Comparison of ENCODE assay signal across 15 mouse cellular contexts in the genomic region with DNA sequence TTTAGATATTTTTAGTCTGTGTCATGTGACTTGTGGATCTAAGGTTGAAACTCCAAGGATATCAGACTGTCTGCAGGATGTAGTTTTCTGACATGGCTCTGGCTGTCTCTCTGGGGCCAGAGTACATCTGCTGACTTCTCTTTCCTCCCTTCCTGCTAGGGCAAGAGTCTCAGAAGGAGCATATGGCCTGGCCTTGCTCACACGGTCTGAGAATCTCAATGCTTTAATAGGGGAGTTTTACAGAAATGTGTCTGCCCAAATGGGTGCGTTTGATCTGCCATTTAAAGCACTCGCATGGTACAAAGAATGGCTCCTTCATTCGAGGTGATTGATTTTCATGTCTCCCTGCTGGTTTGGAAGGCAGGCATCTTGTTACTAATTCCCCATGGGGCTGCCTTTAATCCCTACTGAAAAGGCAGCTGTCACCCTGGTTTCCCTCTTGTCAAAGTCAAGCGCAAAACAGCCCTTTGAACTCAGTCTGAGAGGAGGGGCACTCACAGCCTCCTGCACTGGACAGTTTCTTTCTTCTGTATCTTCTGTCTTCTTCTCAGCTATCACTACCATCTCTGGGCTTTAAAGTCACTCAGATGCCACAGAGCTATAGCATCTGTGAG.
DNase-seq lines count a peak whose midpoint lies in the region; ATAC-seq lines count a peak whose summit lies in the region.
"Had no signal": no experiment of that assay in that cellular context is flagged by ENCODE, and none has a peak within 500 bp of the region (broad histone marks: within the 10 kb centered on the region; RNA-seq: fewer than 3 reads in every experiment).

No protein-coding gene starts in this region.

- H3K9me3 ChIP-seq in heart, embryonic 13.5 days: no peaks in the 10 kb centered on the region
- H3K9me3 ChIP-seq in midbrain, embryonic 13.5 days: no peaks in the 10 kb centered on the region
- H3K9me3 ChIP-seq: hindbrain, embryonic 13.5 days; liver, embryonic 15.5 days had no signal

- DNase-seq in heart, adult 18-20 months: no peak
- peak; percentile 13 for DNase-seq in thymus, postnatal 4 days
- no peak for DNase-seq in thymus, postnatal 10 days (ENCODE audit: low spot score in 2 of 2)
- no peak for DNase-seq in kidney, postnatal 10 days
- DNase-seq: adrenal gland, postnatal 10 days; cerebellum, postnatal 25 days; kidney, adult 11 months; kidney, postnatal 4 days; lung, postnatal 36 days; thymus, postnatal 36 days had no signal

- no peak overlapping the region for H3K4me3 ChIP-seq in heart, embryonic 13.5 days
- no peak overlapping the region for H3K4me3 ChIP-seq in midbrain, embryonic 13.5 days (replicated peaks)
- H3K4me3 ChIP-seq: hindbrain, embryonic 13.5 days; liver, embryonic 15.5 days had no signal

- 20% methylated on average over 5 of the region's 5 CpGs for WGBS in heart, embryonic 13.5 days
- WGBS in midbrain, embryonic 13.5 days: 3% methylated on average over 5 of the region's 5 CpGs

- H3K27me3 ChIP-seq in heart, embryonic 13.5 days (replicated peaks): no peaks in the 10 kb centered on the region
- H3K27me3 ChIP-seq in midbrain, embryonic 13.5 days: peaks cover 47% of the 10 kb centered on the region
- H3K27me3 ChIP-seq: hindbrain, embryonic 13.5 days; liver, embryonic 15.5 days had no signal

- no peaks in the 10 kb centered on the region for H3K36me3 ChIP-seq in heart, embryonic 13.5 days
- H3K36me3 ChIP-seq in midbrain, embryonic 13.5 days: no peaks in the 10 kb centered on the region
- H3K36me3 ChIP-seq: hindbrain, embryonic 13.5 days; liver, embryonic 15.5 days had no signal

- no peak overlapping the region for H3K9ac ChIP-seq in heart, embryonic 13.5 days
- no peak overlapping the region for H3K9ac ChIP-seq in midbrain, embryonic 13.5 days (replicated peaks)
- H3K9ac ChIP-seq: hindbrain, embryonic 13.5 days; liver, embryonic 15.5 days had no signal

- ATAC-seq in heart, embryonic 13.5 days (ENCODE audit: extremely low read depth, insufficient number of reproducible peaks, low FRiP score, low TSS enrichment): no peak
- ATAC-seq in midbrain, embryonic 13.5 days: peak; percentile 80
- no peak for ATAC-seq in frontal cortex, adult (ENCODE audit: low TSS enrichment)

- no peak overlapping the region for H3K4me2 ChIP-seq in heart, embryonic 13.5 days
- no peak overlapping the region for H3K4me2 ChIP-seq in midbrain, embryonic 13.5 days (replicated peaks)
- H3K4me2 ChIP-seq: hindbrain, embryonic 13.5 days; liver, embryonic 15.5 days had no signal

- peak overlapping the region; percentile 42; the same call in 1 of the 2 replicates for H3K27ac ChIP-seq in heart, embryonic 13.5 days (replicated peaks)
- peak overlapping the region; percentile 10; the same call in 1 of the 2 replicates for H3K27ac ChIP-seq in midbrain, embryonic 13.5 days
- H3K27ac ChIP-seq: hindbrain, embryonic 13.5 days; liver, embryonic 15.5 days had no signal

- H3K4me1 ChIP-seq in heart, embryonic 13.5 days: peaks cover 13% of the 10 kb centered on the region
- H3K4me1 ChIP-seq in midbrain, embryonic 13.5 days (replicated peaks): peaks cover 27% of the 10 kb centered on the region
- H3K4me1 ChIP-seq: liver, embryonic 15.5 days had no signal
